Mouse (Mus musculus) G1E (cell line): Measurements from ENCODE around the gene Fbxo39.

Experiments
- CTCF ChIP-seq: IDR thresholded peaks from 2 replicates; pipeline ENCODE4 v1.5.1; 2012; ENCODE audit warnings: low read depth, low read length, inconsistent platforms, mixed read lengths
- GATA1 ChIP-seq: IDR thresholded peaks from 2 replicates; pipeline ENCODE4 v1.6.1; 2012; ENCODE audit warnings: borderline replicate concordance, low read length, inconsistent platforms, mixed read lengths

DNA sequence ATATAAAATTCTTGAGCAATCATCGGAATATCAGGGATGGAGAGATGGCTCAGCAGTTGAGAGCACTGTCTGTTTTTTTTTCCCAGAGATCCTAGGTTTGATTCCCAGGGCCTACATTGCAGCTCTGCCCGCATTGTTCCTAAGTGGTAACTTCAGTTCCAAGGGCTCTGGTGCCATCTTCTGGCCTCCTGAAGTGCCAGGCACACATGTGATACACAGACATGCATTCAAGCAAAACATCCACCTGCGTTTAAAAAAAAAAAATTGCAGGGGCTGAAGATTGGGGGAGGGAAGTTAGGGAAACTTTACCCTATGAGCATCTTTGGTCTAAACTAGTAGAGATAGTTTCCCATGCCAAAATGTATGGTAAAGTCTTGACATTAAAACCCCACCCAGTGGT lies 10.2 kb downstream of the Fbxo39 start:
- TF ChIP-seq CTCF (no peak), GATA1 (no peak)
